Mouse (Mus musculus) gastrocnemius, postnatal 25 days (tissue): Measurements from ENCODE around the gene Atp13a3. TPM values are rescaled to one million over a fixed set of nuclear protein-coding genes. Genes with fewer than 3 reads are reported as not detected.
"Not testable (repeated sequence)": the region's sequence is repeated elsewhere in the genome, so short reads cannot be mapped to it uniquely, and the experiment has no call there.

Source experiments
- DNase-seq: peaks from one replicate; pipeline ENCODE4 v3.0.0; 2022
- long read RNA-seq, 2 experiments: library from polyadenylated mRNA; stranded (forward); transcript quantifications; one replicate each; pipeline ENCODE4 v2.0.0; 2021
- total RNA-seq, 2 experiments: library from RNA; stranded (reverse); gene quantifications; 1 replicate in 1 of 2; 2 replicates in 1 of 2; pipeline ENCODE4 v1.2.3; 2021

Atp13a3 gene
- 10 to 100 TPM; 35.5 to 45.9 TPM for total RNA-seq
- long read RNA-seq, experiment 1, partial matches to known transcripts, result 0 of 26 reads
- long read RNA-seq, experiment 1, other reads (novel, unspliced or antisense), result 26 of 26 reads
- long read RNA-seq, experiment 2, partial matches to known transcripts, result 2 of 31 reads
- long read RNA-seq, experiment 2, other reads (novel, unspliced or antisense), result 27 of 31 reads

DNA sequence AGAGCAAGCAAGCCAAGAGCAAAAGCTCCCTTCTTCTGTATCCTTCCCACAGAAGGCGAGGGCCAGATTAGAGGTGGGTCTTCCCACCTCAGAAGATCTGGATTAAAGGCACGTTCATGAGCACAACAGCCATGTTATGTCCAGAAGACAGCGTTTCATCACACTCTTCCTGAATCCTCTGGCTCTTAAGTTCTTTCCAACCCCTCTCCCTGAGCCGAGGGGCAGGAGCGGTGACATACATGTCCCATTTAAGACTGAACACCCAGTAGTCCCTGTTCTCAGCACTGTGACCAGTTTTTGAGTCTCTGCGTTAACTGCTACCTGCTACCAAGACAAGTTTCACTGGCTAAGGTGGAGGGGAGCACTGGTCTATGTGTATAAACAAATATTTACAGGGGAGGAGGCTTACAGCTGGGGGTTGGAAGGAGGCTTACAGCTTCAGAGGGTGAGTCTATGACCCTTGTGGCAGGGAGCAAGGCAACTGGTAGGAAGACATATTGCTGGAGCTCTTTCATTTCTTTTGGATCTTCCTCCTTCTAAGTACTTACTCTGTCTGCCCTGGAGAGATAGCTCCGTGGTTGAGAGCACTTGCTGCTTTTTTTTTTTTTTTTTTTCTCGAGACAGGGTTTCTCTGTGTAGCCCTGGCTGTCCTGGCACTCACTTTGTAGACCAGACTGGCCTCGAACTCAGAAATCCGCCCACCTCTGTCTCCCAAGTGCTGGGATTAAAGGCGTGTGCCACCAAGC is at the start of gene Atp13a3:
TSS of gene Atp13a3 (minus strand) at position 51 of the 746 bp plus-strand sequence.
- no peak for DNase-seq

DNA sequence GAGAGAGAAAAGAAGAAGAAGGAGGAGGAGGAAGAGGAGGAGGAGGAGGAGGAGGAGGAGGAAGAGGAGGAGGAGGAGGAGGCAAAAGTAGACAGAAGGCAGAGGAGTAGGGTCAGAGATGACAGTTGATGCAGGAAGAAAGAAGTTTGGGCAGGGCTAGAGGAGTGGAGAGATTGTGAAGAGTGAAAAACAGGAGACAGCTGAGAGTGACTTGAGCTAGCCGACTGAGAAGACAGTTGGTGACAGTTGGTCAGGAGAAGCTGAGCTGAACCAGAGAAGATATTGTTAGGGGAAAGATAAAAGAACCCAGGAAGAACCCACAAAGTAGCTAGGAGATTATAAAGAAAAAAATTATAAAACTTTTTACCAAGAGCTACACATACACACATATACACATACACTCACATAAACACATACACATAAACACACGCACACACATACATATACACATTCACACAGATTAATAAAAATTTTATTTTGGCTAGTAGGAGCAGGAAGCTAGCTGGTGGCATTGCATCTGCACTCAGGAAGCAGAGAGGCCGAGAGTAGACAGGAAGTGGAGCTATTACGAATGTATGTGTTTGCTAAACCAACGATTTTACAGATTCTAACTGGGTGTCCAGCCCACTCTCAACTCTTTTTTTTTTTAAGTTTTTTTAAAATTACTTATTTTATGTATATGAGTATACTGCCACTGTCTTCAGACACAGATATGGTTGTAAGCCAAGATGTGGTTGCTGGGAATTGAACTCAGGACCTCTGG is 47.6 kb upstream of the Atp13a3 start:
- no peak for DNase-seq

DNA sequence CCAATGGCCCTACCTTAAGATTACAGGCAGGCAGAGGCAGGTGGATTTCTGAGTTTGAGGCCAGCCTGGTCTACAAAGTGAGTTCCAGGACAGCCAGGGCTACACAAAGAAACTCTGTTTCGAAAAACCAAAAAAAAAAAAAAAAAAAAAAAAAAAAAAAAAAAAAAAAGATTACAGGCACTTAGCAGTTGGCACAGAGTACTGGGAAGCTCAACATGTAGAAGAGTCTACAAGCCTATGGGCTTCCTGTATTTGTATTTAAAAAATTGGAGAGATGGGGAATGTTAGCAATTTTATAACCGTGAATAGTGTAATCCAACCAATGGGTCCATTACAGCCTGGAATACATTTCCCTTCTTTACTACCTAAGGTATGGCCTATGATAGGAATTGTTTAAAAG is 45.4 kb upstream of the Atp13a3 start:
- not testable (repeated sequence) for DNase-seq

DNA sequence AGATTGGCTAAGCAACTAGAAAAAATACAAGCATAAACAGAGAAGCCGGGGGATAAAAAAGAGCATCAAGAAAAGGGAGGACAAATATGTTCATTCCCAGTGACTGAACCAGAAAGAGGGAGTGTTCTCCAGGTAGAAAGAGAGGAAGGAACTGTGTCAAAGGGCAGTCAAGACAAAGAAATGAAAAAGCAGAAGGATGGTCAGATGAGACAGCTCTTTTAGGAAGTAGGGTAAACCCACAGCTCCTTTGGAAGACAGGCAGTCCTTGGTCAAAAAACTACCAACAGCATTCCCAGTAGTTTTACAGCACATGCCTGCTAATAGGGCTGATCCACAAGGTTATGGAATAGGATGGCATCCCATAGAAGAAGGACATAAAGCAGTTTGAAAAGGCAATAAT is 43.2 kb upstream of the Atp13a3 start:
- DNase-seq, result no peak

DNA sequence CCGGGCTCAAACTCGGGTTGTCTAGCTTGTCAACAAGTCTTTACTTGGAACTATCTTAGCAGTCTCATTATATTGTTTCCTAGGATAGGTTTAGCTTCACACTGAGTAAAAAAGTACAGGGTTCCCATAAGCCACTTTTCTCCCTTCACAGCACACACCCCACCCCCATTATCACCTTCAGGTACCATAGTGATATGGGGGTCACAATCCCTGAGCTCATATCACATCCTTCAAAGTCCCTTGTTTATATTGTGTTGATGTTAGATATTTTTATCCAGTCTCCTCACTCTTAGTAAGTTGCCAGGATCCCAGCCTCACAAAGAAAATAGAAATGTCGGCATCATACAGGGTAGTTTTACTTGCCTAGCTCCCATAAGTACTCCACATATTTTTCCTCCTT is 42.4 kb upstream of the Atp13a3 start:
- no peak for DNase-seq

DNA sequence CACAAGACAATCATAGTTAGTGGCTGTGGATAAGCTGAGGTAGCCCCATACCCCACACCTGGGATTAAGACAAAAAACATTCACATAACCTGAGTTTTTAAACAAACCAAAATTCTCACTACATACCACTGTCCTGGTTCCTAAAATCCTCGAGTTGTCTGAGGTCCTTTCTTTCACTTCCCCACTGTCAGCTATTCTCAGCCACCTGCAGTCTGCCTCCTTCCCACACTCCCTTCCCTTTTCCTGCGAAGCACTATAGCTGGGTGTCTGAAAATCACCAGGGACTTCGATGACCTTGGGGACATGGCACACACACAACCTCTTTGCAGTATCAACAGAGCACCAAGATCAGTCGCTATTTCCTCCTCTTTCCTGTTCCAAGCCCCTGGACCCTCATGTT is 41.9 kb upstream of the Atp13a3 start:
- DNase-seq, result no peak

DNA sequence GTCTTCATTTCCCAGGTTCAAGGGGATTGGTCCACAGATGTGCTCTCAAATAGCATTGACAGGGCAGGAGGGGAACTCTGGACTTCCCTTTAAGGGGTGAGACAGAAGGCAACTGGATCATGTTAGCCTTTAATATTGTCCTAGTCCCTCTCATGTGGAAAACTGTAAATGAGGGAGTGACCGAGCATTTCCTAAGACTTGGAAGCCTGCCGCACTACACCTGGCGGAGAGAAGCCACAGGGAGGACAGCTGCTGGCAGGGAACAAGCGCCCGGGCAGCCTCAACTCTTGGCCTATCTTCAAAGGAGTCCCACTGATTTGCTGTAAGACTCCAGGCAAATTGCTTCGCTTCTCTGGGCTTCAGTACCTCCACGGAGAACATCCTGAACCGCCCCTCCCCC is 37.6 kb upstream of the Atp13a3 start:
- no peak for DNase-seq

DNA sequence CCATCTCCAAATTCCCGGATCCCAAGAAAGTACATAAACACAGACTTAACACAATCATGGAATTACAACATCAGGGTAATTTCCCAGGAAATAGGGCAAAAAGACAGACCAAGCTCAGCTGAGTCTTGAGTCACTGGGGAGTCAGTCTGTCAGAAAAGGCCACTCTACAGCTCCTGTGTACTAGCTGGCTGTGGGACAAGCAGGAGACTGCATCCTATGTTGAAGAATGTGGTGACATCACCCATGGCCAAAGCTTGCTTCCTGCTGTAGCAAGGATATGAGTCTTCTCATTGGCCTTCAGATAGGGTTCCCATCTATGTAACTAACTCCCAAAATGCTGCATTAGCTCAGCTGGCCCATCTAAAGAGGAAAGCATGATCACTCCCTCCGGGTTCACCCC is 36.7 kb upstream of the Atp13a3 start:
- DNase-seq, result no peak

DNA sequence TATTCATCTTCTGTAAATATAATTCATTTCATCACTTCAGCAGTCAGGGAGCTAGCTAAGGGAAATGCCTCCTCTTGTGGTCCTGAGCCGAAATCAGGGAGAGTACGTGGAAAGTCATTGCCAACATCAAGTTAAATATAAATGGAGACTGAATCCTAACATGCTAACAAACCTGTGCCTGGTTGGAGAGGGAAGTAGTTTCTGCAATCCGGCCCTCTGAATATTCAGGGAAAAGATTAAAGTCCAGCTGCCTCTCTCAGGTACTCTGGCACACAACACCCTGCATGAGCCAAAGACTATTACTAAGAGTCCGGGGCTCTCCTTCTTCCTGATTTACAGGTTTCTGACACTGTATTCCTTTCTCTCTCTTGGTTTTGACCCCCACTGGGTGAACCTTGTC is 35.6 kb upstream of the Atp13a3 start:
- no peak for DNase-seq

DNA sequence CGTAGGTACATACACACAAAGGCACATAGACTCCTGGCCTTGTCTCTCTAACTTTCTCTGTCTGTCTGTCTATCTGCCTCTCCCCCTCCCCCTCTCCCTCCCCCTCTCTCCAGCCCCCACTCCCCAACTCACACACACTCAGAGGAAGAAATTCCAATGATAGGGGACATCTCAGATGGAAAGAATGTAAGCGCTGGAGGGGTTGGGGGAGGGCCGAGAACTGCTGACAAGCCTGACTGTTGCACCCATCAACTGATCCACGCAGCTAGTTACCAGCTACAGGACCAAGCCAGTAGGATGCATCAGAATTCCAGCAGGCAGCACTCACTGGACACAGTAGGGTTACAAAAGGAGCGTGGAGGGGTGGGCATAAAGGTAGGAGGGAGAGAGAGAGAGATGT is 34.1 kb upstream of the Atp13a3 start:
- no peak for DNase-seq

DNA sequence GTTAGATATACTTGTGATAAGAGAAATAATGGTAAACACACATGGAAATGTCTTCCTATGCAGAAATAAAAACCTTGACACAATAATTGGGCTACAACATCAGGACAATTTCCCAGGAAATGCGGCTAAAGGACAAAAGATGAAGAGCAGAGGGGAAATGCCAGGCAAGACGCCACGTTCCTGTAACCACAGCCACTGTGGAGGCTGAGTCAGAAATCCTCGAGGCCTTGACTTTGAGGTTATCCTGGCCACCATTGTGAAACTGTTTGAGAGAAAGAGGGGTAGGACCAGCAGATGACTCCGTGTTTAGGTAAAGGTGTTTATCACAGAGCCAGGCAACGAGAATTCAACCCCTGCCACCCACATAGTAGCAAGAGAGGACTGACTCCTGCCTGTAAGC is 33.6 kb upstream of the Atp13a3 start:
- no peak for DNase-seq

DNA sequence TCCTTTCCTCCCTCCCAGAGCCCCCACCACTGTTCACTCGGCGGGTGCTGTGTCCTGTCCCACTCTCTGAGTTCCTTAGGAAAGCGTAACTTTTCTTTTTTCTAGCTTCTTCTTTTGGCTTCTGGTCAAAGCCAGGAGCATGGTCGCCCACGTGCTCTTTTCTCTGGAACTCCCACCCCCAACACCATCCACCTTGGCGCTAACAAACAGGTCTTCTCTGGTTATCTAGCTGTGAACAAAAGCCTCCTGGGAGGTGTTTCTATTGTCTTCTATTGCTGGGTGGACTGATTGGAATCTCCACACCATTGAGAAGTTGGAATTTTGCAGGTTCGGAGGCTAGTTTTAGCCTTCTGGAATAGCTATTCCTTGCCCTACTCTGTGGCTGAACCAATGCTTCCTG is 30.5 kb upstream of the Atp13a3 start:
- DNase-seq, result no peak

DNA sequence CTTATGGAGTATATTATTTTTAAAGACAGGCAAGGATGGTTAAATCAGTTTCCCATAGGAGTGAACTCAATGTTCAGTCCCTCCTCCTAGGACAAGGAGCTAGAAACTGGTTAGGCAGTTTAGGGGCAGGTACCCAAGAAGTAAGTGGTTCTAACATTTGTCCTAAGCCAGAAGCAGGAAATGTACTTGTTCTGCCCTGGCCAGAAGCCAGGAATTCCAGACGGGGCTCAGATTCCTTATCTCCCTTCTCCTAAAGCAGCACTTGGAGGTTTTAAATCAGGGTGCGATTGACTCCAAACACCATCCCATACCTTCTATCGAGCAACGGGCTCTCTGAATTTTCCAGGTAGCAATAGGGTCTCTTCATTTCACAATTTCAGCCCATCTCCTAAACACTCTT is 29.6 kb upstream of the Atp13a3 start:
- DNase-seq, result no peak

DNA sequence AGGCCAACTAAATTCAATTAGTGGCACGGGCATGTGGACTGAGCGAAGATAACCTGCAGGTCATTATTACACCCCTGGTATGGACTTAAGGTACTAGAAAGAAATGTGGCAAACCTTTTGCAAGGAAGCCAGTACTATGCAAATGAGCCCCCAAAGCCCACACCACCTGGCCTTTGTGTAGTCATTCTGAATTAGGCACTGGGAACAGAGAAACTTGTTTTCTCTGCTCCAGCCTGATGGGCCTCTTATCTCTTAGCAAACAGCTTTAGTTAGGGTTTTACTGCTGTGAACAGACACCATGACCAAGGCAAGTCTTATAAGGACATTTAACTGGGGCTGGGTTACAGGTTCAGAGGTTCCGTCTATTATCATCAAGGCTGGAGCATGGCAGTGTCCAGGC is 27.4 kb upstream of the Atp13a3 start:
- no peak for DNase-seq

DNA sequence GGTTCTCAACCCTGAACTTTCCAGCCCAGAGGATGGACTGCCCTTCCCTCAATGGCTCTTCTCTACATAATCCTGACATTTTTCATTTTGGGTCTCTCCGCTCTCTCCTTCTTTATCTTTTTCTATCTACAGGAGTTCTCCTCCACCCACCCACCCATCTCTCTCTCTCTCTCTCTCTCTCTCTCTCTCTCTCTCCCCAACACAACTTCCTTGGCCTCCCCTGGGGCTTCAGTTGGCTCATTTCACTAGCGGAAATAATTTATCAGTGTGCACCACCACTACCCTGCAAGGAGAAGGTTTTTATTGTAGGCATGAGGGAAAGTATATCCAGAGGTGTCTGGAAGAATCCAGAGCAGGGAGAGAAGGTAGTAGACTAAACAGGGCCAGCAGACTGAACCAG is 26.3 kb upstream of the Atp13a3 start:
- DNase-seq, result no peak

DNA sequence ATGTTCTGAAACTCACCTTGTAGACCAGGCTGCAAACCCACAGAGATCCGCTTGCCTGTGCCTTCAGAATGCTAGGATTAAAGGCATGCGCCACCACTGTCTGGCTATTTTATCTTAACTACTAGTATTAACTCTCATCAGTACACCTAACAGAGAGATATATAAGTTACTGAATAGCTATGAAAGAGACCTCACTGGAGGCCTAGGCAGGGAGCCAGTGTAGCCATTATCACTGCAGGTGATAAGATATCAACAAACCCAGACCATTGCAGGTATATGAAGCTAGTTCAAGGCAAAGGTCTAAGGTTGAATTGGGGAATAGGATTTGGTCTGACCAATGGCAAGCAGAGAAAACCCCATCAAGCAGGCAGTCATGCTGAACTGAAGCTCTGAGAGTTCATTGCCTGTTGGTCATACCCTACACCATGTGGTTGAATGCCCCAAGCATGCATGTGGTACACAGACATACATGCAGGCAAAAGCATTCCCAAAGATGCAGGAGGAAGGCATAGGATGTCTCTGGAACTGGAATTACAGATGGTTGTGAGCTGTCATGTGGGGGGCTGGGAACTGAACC is 24.8 kb upstream of the Atp13a3 start:
- DNase-seq, result no peak

DNA sequence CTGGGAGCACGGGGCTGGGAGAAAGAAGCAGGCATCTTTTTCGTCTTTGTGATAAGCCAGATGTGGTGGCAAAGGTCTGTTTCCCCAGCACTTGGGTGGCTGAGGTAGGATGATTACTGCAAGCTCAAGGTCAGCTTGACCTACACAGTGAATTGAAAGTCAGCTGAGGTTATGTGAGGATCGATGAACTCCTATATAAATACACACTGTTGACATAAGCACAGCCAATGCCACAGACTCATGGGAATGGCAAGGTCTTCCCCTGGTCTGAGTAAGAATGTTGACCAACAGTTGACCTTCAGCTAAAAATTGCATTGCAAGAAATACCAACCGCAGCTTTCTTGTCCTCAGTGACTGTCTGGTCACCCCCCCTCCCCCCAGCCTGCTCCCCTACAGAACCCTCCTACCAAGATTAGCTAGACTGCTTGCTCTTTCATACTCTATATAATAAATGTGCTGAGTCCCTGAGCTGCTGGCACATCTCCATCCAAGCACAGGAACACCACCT is 23.0 kb upstream of the Atp13a3 start:
- DNase-seq, result no peak

DNA sequence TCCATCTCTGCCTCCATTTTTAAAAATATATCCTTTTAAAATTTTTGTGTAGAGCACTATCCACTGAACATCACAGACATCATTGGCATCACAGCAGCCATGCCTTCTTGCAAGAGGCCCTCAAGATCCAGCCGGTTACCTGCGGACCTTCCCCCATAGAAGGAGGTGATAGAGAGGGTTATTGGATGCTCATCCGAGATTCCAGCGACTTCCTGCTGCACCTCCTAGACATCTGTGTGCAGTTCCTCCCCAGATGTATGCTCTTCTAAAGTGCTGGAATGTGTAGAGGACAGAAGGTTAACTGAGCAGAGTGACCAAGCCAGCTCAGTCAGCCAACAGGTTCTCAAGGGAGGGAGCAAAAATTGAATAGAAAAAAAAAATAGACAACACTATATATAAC is 21.7 kb upstream of the Atp13a3 start:
- no peak for DNase-seq

DNA sequence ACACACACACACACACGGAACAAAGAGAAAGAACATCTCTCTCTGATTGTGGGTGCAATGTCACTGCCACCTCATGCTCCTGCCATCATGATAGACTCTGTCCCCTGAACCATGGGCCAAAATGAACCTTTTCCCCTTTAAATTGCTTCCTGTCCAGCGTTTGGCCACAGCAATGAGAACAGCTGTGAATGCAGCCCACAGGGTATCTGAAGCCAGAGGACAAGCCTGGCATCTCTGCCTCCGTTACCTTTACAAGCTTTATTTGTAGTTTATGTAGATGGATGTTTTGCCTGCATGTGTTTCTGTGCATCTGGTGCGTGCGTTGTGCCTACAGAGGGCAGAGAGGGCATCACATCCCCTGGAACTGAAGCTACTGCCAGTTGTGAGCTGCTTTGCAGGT is 21.2 kb upstream of the Atp13a3 start:
- DNase-seq, result no peak

DNA sequence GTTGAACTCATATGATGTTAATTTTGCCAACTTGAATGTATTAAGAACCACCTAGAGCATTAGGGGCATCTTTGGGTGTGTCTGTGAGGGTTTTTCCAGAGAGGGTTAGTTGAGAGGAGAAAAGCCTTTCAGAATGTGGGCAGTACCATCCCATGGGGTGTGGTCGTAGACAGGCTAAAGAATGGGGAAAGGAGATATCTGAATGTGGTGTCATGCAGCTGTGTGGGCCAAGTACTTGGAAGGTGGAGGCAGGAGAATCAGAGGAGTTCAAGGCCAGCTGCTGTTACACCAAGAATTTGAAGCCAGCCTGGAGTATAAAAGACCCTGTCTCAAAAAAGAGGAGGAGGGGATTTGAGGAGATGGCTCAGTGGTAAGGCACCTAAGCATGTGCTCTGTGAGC is 20.2 kb upstream of the Atp13a3 start:
- no peak for DNase-seq

DNA sequence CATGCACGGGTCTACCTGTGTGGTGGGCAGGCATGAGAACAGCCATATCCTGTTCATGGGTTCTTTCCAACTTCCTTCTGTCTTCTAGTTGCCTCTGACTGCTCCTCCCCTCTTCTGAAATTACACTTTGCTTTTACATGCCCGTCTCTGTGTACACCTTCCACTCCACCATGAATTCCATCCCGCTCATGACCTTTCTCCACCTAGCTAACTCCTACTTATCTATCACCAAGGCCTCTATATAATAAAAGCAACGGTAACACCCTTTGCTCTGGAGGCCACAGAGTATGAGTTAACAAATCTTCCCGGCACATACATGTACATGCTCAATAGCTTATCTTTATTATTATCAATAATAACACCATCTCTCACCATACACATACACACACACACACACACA is 18.3 kb upstream of the Atp13a3 start:
- no peak for DNase-seq

DNA sequence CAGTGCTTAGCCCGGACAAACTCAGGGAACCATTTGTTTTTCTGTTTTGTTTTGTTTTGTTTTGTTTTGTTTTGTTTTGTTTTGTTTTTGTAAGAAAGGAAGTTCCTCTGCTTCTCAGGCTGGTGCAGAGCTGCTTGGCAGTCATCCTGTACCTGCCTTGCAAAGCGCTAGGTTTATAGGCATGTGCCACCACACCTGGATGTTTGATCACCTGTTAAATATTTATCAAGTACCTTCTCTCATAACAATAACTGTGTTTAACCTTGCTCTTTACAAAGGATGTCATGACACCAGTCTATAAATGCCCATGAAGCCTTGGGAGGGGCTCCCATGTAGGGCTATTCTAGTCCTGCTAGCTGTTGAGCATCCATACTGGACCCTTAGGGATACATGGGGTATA is 10.9 kb upstream of the Atp13a3 start:
- DNase-seq, result no peak

DNA sequence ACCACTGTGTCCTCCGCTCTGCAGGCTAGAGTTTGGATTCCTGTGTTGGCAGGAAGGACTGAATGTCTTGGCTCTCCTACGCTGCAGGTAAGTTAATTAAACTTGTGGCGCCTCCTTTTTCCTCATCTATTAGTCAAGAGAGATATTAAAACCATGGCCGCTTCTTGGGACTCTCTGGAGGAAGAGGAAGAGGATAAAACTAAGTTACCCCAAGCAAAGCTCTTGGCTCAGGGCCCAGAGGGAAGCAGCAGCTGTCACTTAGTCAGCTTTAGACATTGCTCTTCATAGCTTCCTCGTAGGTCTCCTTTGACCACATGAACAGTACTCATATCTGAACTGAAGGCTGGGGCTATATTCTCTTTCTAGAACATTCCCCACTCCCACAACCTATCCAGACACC is 10.5 kb upstream of the Atp13a3 start:
- no peak for DNase-seq
